Mouse (Mus musculus): ENCODE data around the gene G0s2. TPM values are rescaled to one million over a fixed set of nuclear protein-coding genes. Genes with fewer than 3 reads are reported as not detected.

G0s2 gene
- polyA plus RNA-seq, 1 experiment from 2014 or later: 17.1 TPM

DNA sequence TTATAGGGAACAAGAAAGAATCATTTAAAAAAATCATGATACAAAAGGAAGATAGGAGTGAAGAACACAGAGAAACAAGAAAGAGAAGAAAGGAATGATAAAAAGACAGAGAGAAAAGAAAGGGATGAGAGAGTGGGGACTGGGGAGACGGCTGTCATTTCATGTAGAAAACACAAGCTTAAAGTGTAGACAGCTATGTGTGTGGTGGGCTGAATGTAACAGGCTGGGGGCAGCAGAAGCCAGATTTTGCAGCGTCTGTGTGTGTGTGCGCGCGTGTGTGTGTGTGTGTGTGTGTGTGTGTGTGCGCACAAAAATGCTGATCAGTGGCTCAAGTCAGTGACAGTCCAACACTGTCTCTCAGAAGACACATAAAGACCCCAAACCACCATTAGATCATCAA lies 28.8 kb downstream of the G0s2 start:
- Histone ChIP-seq H3K36me3 (no peaks in the 10 kb centered on the region), H3K4me2 (replicated peaks) (no peak overlapping the region), H3K9me3 (no peaks in the 10 kb centered on the region), H3K9ac (no peak overlapping the region), H3K27ac (no peak overlapping the region), H3K27me3 (no peaks in the 10 kb centered on the region), H3K4me1 (0 out of 2 replicates have a peak, but pooled peaks cover 4% of the 10 kb centered on the region), H3K4me3 (no peak overlapping the region)
- WGBS: 90% methylated on average over 6 of the region's 6 CpGs
- no peak for ATAC-seq (ENCODE audit: insufficient number of reproducible peaks, insufficient read depth, low FRiP score, low TSS enrichment)

DNA sequence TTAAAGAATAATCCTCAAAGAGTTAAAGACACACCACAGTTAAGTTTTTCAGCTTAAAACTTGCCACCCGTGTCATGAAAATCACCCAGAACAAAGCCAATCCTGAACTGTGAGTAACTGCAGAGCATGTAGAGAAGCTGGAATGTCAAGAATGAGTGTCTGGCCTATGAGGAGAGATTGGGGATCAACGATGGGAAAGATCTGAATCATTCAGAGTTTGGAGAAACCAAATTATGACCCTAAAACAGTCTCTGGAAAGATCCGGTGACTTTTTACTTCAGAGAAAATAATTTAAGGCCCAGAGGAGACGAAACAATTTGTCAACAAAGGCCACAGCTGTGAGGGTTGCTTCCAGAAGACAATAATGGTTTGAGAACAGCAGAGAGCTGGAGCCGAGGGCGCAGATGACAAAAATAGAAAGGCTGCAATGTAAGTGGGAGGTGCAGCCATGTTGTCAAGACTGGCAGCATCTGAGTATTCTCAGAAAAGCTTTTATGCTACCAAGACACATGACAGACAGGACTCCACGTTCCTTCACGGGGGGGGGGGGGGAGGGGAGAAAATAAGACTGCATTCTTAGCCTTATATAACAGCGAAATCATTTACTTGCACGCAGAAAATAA lies 29.3 kb downstream of the G0s2 start:
- 59% methylated on average over 10 of the region's 10 CpGs for WGBS
- Histone ChIP-seq H3K36me3 (no peaks in the 10 kb centered on the region), H3K9ac (no peak overlapping the region), H3K27me3 (no peaks in the 10 kb centered on the region), H3K9me3 (no peaks in the 10 kb centered on the region), H3K4me3 (no peak overlapping the region), H3K4me1 (0 out of 2 replicates have a peak, but pooled peaks cover 4% of the 10 kb centered on the region), H3K27ac (no peak overlapping the region), H3K4me2 (replicated peaks) (no peak overlapping the region)
- no peak for ATAC-seq (ENCODE audit: insufficient number of reproducible peaks, insufficient read depth, low FRiP score, low TSS enrichment)

GRCm38 (mm10) chr1:193242863-193243262 lies 30.2 kb downstream of the G0s2 start:
- H3K27ac ChIP-seq: no peak overlapping the region
- ATAC-seq (ENCODE audit: insufficient number of reproducible peaks, insufficient read depth, low FRiP score, low TSS enrichment): no peak
- H3K4me3 ChIP-seq: no peak overlapping the region
- H3K9ac ChIP-seq: no peak overlapping the region
- WGBS: 59% methylated on average over 4 of the region's 4 CpGs
- H3K27me3 ChIP-seq: no peaks in the 10 kb centered on the region
- H3K9me3 ChIP-seq: no peaks in the 10 kb centered on the region
- no peaks in the 10 kb centered on the region for H3K36me3 ChIP-seq
- no peak overlapping the region for H3K4me2 ChIP-seq (replicated peaks)
- 0 out of 2 replicates have a peak, but pooled peaks cover 4% of the 10 kb centered on the region for H3K4me1 ChIP-seq

GRCm38 (mm10) chr1:193242238-193242637 lies 30.8 kb downstream of the G0s2 start:
- Histone ChIP-seq H3K4me2 (replicated peaks) (no peak overlapping the region), H3K4me3 (no peak overlapping the region), H3K4me1 (0 out of 2 replicates have a peak, but pooled peaks cover 4% of the 10 kb centered on the region), H3K36me3 (no peaks in the 10 kb centered on the region), H3K9ac (no peak overlapping the region), H3K27me3 (no peaks in the 10 kb centered on the region), H3K27ac (no peak overlapping the region), H3K9me3 (no peaks in the 10 kb centered on the region)
- whole genome bisulfite sequencing: 79% methylated on average over 8 of the region's 8 CpGs
- ATAC-seq (ENCODE audit: insufficient number of reproducible peaks, insufficient read depth, low FRiP score, low TSS enrichment): no peak

GRCm38 (mm10) chr1:193241436-193241835 lies 31.6 kb downstream of the G0s2 start:
- H3K4me2 ChIP-seq (replicated peaks): no peak overlapping the region
- no peaks in the 10 kb centered on the region for H3K27me3 ChIP-seq
- H3K4me3 ChIP-seq: no peak overlapping the region
- H3K27ac ChIP-seq: no peak overlapping the region
- 85% methylated on average over 4 of the region's 4 CpGs for WGBS
- no peak overlapping the region for H3K9ac ChIP-seq
- ATAC-seq (ENCODE audit: insufficient number of reproducible peaks, insufficient read depth, low FRiP score, low TSS enrichment): no peak
- H3K36me3 ChIP-seq: no peaks in the 10 kb centered on the region
- H3K4me1 ChIP-seq: 0 out of 2 replicates have a peak, but pooled peaks cover 4% of the 10 kb centered on the region
- no peaks in the 10 kb centered on the region for H3K9me3 ChIP-seq

GRCm38 (mm10) chr1:193238426-193238825 lies 34.6 kb downstream of the G0s2 start:
- H3K4me2 ChIP-seq (replicated peaks): no peak overlapping the region
- H3K36me3 ChIP-seq: no peaks in the 10 kb centered on the region
- H3K4me1 ChIP-seq: 0 out of 2 replicates have a peak, but pooled peaks cover 4% of the 10 kb centered on the region
- H3K27me3 ChIP-seq: no peaks in the 10 kb centered on the region
- H3K9ac ChIP-seq: no peak overlapping the region
- no peak overlapping the region for H3K4me3 ChIP-seq
- no peaks in the 10 kb centered on the region for H3K9me3 ChIP-seq
- H3K27ac ChIP-seq: no peak overlapping the region
- 59% methylated on average over 4 of the region's 4 CpGs for WGBS
- ATAC-seq (ENCODE audit: insufficient number of reproducible peaks, insufficient read depth, low FRiP score, low TSS enrichment): no peak

GRCm38 (mm10) chr1:193234930-193235329 lies 38.1 kb downstream of the G0s2 start:
- Histone ChIP-seq H3K4me3 (no peak overlapping the region), H3K27ac (no peak overlapping the region), H3K4me1 (no peaks in the 10 kb centered on the region), H3K27me3 (no peaks in the 10 kb centered on the region), H3K4me2 (replicated peaks) (no peak overlapping the region), H3K9me3 (no peaks in the 10 kb centered on the region), H3K36me3 (no peaks in the 10 kb centered on the region), H3K9ac (no peak overlapping the region)
- ATAC-seq (ENCODE audit: insufficient number of reproducible peaks, insufficient read depth, low FRiP score, low TSS enrichment): no peak
- 83% methylated on average over 7 of the region's 7 CpGs for WGBS

DNA sequence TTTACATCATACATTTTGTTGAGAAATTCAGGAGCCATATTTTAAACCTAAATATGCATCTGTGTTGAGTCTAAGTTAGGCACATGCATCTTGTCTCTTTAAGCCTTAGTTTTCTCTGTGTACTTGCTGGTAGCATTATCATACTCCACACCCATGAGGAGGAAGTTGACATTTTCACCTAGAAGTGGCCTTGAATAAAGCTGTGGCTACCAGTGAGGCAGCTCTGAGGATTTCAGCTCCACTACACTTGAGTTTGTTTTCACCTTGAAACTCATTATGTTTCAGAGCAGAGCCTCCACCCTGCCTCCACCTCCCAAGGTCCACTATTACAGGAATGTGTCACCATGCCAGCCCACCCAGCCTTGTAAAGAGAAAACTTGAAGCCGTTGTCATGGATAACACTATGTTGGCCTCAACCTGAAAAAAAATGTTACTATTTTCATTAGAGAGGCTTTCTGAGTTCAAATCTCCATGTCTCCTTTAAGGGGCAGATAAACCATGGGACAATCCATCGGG lies 38.8 kb downstream of the G0s2 start:
- no peaks in the 10 kb centered on the region for H3K4me1 ChIP-seq
- H3K27me3 ChIP-seq: no peaks in the 10 kb centered on the region
- no peak for ATAC-seq (ENCODE audit: insufficient number of reproducible peaks, insufficient read depth, low FRiP score, low TSS enrichment)
- H3K4me2 ChIP-seq (replicated peaks): no peak overlapping the region
- H3K9me3 ChIP-seq: no peaks in the 10 kb centered on the region
- WGBS: 94% methylated on average over 2 of the region's 2 CpGs
- H3K27ac ChIP-seq: no peak overlapping the region
- no peak overlapping the region for H3K9ac ChIP-seq
- no peak overlapping the region for H3K4me3 ChIP-seq
- H3K36me3 ChIP-seq: no peaks in the 10 kb centered on the region

DNA sequence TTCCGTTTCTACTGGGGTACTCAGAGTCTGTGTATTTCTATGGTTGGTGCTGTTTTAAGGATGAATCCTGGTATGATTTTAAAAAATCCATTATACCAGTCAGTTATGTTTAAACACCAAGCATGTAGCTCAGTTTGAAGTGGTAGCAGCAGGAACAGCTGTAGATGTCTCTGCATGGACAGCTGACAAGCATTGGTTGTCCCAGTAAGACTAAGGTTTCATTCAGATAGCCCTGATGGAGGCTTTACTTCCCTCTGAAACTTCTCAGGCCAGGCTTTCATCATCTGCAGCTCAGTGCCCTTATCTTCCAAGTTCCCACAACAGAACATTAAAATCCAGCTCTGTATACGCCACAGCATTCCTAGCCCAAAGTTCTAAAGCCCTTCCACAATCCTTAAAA lies 40.3 kb downstream of the G0s2 start:
- ATAC-seq (ENCODE audit: insufficient number of reproducible peaks, insufficient read depth, low FRiP score, low TSS enrichment): no peak
- Histone ChIP-seq H3K27me3 (no peaks in the 10 kb centered on the region), H3K9me3 (no peaks in the 10 kb centered on the region), H3K9ac (no peak overlapping the region), H3K4me2 (replicated peaks) (no peak overlapping the region), H3K27ac (no peak overlapping the region), H3K4me1 (no peaks in the 10 kb centered on the region), H3K36me3 (no peaks in the 10 kb centered on the region), H3K4me3 (no peak overlapping the region)
- WGBS: 77% methylated on average over 2 of the region's 2 CpGs

GRCm38 (mm10) chr1:193230935-193231334 lies 42.1 kb downstream of the G0s2 start:
- H3K9ac ChIP-seq: no peak overlapping the region
- WGBS: 56% methylated on average over 5 of the region's 5 CpGs
- H3K9me3 ChIP-seq: no peaks in the 10 kb centered on the region
- H3K27ac ChIP-seq: no peak overlapping the region
- H3K27me3 ChIP-seq: no peaks in the 10 kb centered on the region
- no peak for ATAC-seq (ENCODE audit: insufficient number of reproducible peaks, insufficient read depth, low FRiP score, low TSS enrichment)
- H3K36me3 ChIP-seq: no peaks in the 10 kb centered on the region
- no peak overlapping the region for H3K4me2 ChIP-seq (replicated peaks)
- no peak overlapping the region for H3K4me3 ChIP-seq
- 0 out of 2 replicates have a peak, but pooled peaks cover 8% of the 10 kb centered on the region for H3K4me1 ChIP-seq

DNA sequence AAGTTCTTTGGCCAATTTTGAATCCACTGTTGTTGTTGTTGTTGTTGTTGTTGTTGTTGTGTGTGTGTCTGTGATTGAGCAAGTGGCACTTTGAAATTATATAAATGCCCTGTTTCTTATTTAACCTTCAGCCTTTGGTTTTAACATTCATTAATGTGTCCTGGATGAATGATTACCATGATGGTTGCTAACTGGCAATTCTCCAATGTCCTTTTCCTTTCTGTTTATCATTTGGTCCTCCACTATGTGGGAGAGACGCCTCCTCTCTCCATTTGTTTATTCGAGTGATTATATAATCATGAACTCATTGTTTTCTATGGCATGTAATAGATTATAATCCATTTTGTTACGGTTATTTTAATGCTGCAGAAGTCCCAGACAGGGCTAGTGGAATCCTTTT lies 42.5 kb downstream of the G0s2 start:
- no peak overlapping the region for H3K4me2 ChIP-seq (replicated peaks)
- WGBS: 79% methylated on average over 3 of the region's 3 CpGs
- no peak overlapping the region for H3K27ac ChIP-seq
- no peak overlapping the region for H3K4me3 ChIP-seq
- no peak for ATAC-seq (ENCODE audit: insufficient number of reproducible peaks, insufficient read depth, low FRiP score, low TSS enrichment)
- H3K4me1 ChIP-seq: 0 out of 2 replicates have a peak, but pooled peaks cover 10% of the 10 kb centered on the region
- H3K27me3 ChIP-seq: no peaks in the 10 kb centered on the region
- no peaks in the 10 kb centered on the region for H3K36me3 ChIP-seq
- H3K9ac ChIP-seq: no peak overlapping the region
- no peaks in the 10 kb centered on the region for H3K9me3 ChIP-seq

- Histone ChIP-seq H3K9ac (no peak overlapping the region), H3K27ac (no peak overlapping the region), H3K9me3 (no peaks in the 10 kb centered on the region), H3K27me3 (no peaks in the 10 kb centered on the region), H3K4me2 (replicated peaks) (no peak overlapping the region), H3K4me3 (no peak overlapping the region), H3K36me3 (no peaks in the 10 kb centered on the region), H3K4me1 (peaks cover 14% of the 10 kb centered on the region; the same call in 1 of the 2 replicates)
- no peak for ATAC-seq (ENCODE audit: insufficient number of reproducible peaks, insufficient read depth, low FRiP score, low TSS enrichment)
- 89% methylated on average over 5 of the region's 5 CpGs for WGBS
Measured at GRCm38 (mm10) chr1:193229570-193229969, 43.4 kb downstream of the G0s2 start.
